In the genomic region with DNA sequence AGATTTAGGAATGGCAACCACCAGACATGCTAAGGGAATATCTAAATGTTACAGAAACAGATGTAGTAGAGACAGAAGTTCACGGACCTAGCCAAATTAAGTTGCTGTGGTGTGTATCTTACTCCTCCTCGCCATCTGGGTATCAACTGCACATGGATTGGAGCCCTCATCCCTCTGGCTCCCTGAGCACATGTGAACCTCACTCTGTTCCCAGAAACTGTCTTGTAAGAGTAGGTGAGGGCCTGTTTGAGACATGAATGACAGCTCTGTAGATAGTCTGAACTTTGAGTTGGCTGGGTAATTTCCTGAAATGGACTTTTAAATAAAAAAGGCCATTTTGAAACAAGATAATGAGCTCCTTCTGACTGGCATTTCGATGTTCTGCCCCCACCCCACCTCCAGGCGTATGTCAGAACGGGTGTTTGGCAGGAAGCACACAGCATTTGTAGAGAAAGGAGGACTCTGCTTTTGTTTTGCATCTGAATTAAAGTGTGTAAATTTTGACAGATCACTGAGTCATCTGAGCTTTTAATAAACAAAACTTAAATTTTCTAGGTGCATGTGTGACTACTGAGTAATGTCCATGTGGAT, we compare ENCODE assay signal across 22 mouse cellular contexts.
DNase-seq lines count a peak whose midpoint lies in the region; ATAC-seq and TF ChIP-seq lines count a peak whose summit lies in the region.
"Had no signal": no experiment of that assay in that cellular context is flagged by ENCODE, and none has a peak within 500 bp of the region (broad histone marks: within the 10 kb centered on the region; RNA-seq: fewer than 3 reads in every experiment).

No protein-coding gene starts in this region.

- no peaks in the 10 kb centered on the region for H3K36me3 ChIP-seq in intestine, postnatal 0 days (ENCODE audit: control insufficient read depth, insufficient read depth)
- H3K36me3 ChIP-seq in midbrain, embryonic 10.5 days = no peaks in the 10 kb centered on the region
- H3K36me3 ChIP-seq: G1E; hindbrain, embryonic 12.5 days; limb, embryonic 12.5 days; liver, embryonic 13.5 days had no signal

- no peak for TF ChIP-seq CTCF in intestine, postnatal 0 days (IDR thresholded peaks at IDR 0.05; ENCODE audit: low read depth)

- H3K27ac ChIP-seq in intestine, postnatal 0 days (ENCODE audit: low read depth, low read length) = no peak overlapping the region
- H3K27ac ChIP-seq in midbrain, embryonic 10.5 days (replicated peaks) = no peak overlapping the region
- H3K27ac ChIP-seq: hindbrain, embryonic 12.5 days; limb, embryonic 12.5 days; liver, embryonic 13.5 days had no signal

- DNase-seq in left cerebral cortex, adult 11 months (ENCODE audit: low spot score) = peak; percentile 36
- no peak for DNase-seq in left cerebral cortex, postnatal 10 days (ENCODE audit: extremely low spot score in 1 of 2, low spot score in 2 of 2)
- DNase-seq in frontal cortex, adult 2 months (ENCODE audit: extremely low spot score in 1 of 2, low spot score in 1 of 2) = peak; percentile 44 to 65
- peak; percentile 78 for DNase-seq in layer of hippocampus, adult 9-11 months
- peak; percentile 45 to 51 for DNase-seq in left cerebral cortex, postnatal 36 days (ENCODE audit: low spot score in 2 of 2)
- no peak for DNase-seq in ovary, postnatal 36 days (ENCODE audit: low spot score)
- DNase-seq in midbrain, embryonic 10.5 days (ENCODE audit: low spot score) = no peak
- DNase-seq: adrenal gland, postnatal 14 days; cerebellum, adult 11-12 months; cerebellum, postnatal 36 days; heart, postnatal 10 days; kidney, postnatal 36 days; liver, embryonic 13.5 days; lung, embryonic 14.5 days; lung, postnatal 36 days; thymus, postnatal 14 days had no signal

- no peaks in the 10 kb centered on the region for H3K27me3 ChIP-seq in intestine, postnatal 0 days (replicated peaks; ENCODE audit: control insufficient read depth, insufficient read depth, low read length)
- H3K27me3 ChIP-seq in midbrain, embryonic 10.5 days (ENCODE audit: low read depth, poor library complexity, severe bottlenecking) = no peaks in the 10 kb centered on the region
- H3K27me3 ChIP-seq: hindbrain, embryonic 12.5 days; limb, embryonic 12.5 days; liver, embryonic 13.5 days had no signal

- no peaks in the 10 kb centered on the region for H3K9me3 ChIP-seq in intestine, postnatal 0 days (ENCODE audit: control insufficient read depth)
- H3K9me3 ChIP-seq in midbrain, embryonic 10.5 days (replicated peaks) = no peaks in the 10 kb centered on the region
- H3K9me3 ChIP-seq: G1E; hindbrain, embryonic 12.5 days; limb, embryonic 12.5 days; liver, embryonic 13.5 days had no signal

- H3K4me2 ChIP-seq in intestine, postnatal 0 days (replicated peaks; ENCODE audit: low read depth) = no peak overlapping the region
- H3K4me2 ChIP-seq: heart, embryonic 11.5 days; hindbrain, embryonic 12.5 days; limb, embryonic 12.5 days; liver, embryonic 13.5 days; lung, embryonic 14.5 days had no signal

- 70% methylated on average over 5 of the region's 5 CpGs for WGBS in intestine, postnatal 0 days
- WGBS in midbrain, embryonic 10.5 days = 85% methylated on average over 5 of the region's 5 CpGs

- ATAC-seq in intestine, postnatal 0 days = no peak
- ATAC-seq: activated CD4-positive, CD25-positive, alpha-beta regulatory T cell, adult 4 months had no signal

- no peaks in the 10 kb centered on the region for H3K4me1 ChIP-seq in intestine, postnatal 0 days (replicated peaks; ENCODE audit: control insufficient read depth, insufficient read depth, low read length)
- 0 out of 2 replicates have a peak, but pooled peaks cover 4% of the 10 kb centered on the region for H3K4me1 ChIP-seq in midbrain, embryonic 10.5 days
- H3K4me1 ChIP-seq: hindbrain, embryonic 12.5 days; limb, embryonic 12.5 days; liver, embryonic 13.5 days had no signal

- no peak overlapping the region for H3K9ac ChIP-seq in intestine, postnatal 0 days (ENCODE audit: low read depth, low read length)
- H3K9ac ChIP-seq: hindbrain, embryonic 12.5 days; limb, embryonic 12.5 days; liver, embryonic 13.5 days; lung, embryonic 14.5 days had no signal

- no peak overlapping the region for H3K4me3 ChIP-seq in intestine, postnatal 0 days (ENCODE audit: low read depth, low read length)
- no peak overlapping the region for H3K4me3 ChIP-seq in midbrain, embryonic 10.5 days
- H3K4me3 ChIP-seq: hindbrain, embryonic 12.5 days; limb, embryonic 12.5 days; liver, embryonic 13.5 days had no signal

- intact Hi-C loops in left cerebral cortex, postnatal 10 days (cut with DNase I) = no loop called here
- intact Hi-C loops in left cerebral cortex, postnatal 36 days (cut with DNase I) = no loop called here

Comparison
In these comparisons a context has a peak if more than half of its experiments do, and no peak if none do; other contexts are left out.
1. DNase-seq: peak in left cerebral cortex, adult 11 months (single experiment), frontal cortex, adult 2 months (2 of 2), layer of hippocampus, adult 9-11 months (single experiment) and left cerebral cortex, postnatal 36 days (2 of 2); none in left cerebral cortex, postnatal 10 days (0 of 2), ovary, postnatal 36 days (single experiment) and midbrain, embryonic 10.5 days (single experiment).